Mouse (Mus musculus): ENCODE results near the gene Cd59b. TPM values are rescaled to one million over a fixed set of nuclear protein-coding genes. Genes with fewer than 3 reads are reported as not detected.

Cd59b gene
- polyA plus RNA-seq, 1 experiment from 2014 or later = 6.3 TPM

GRCm38 (mm10) chr2:104041632-104042031 lies 28.0 kb upstream of the Cd59b start:
- no peaks in the 10 kb centered on the region for H3K9me3 ChIP-seq (ENCODE audit: control insufficient read depth)
- no peak overlapping the region for H3K9ac ChIP-seq (ENCODE audit: low read depth, low read length)
- H3K36me3 ChIP-seq (ENCODE audit: control insufficient read depth, insufficient read depth) = peaks cover 31% of the 10 kb centered on the region
- no peak overlapping the region for H3K4me2 ChIP-seq (replicated peaks; ENCODE audit: low read depth)
- no peak for ATAC-seq
- H3K27ac ChIP-seq (ENCODE audit: low read depth, low read length) = no peak overlapping the region
- no peak overlapping the region for H3K4me3 ChIP-seq (ENCODE audit: low read depth, low read length)
- no peaks in the 10 kb centered on the region for H3K27me3 ChIP-seq (replicated peaks; ENCODE audit: control insufficient read depth, insufficient read depth, low read length)
- TF ChIP-seq CTCF (IDR thresholded peaks at IDR 0.05; ENCODE audit: low read depth) = no peak
- whole genome bisulfite sequencing = 56% methylated on average over 5 of the region's 5 CpGs
- no peaks in the 10 kb centered on the region for H3K4me1 ChIP-seq (replicated peaks; ENCODE audit: control insufficient read depth, insufficient read depth, low read length)

GRCm38 (mm10) chr2:104042766-104043165 lies 26.9 kb upstream of the Cd59b start:
- Histone ChIP-seq H3K9me3 (ENCODE audit: control insufficient read depth) (no peaks in the 10 kb centered on the region), H3K4me3 (ENCODE audit: low read depth, low read length) (no peak overlapping the region), H3K36me3 (ENCODE audit: control insufficient read depth, insufficient read depth) (peaks cover 26% of the 10 kb centered on the region), H3K4me1 (replicated peaks; ENCODE audit: control insufficient read depth, insufficient read depth, low read length) (no peaks in the 10 kb centered on the region), H3K4me2 (replicated peaks; ENCODE audit: low read depth) (no peak overlapping the region), H3K9ac (ENCODE audit: low read depth, low read length) (no peak overlapping the region), H3K27me3 (replicated peaks; ENCODE audit: control insufficient read depth, insufficient read depth, low read length) (no peaks in the 10 kb centered on the region), H3K27ac (ENCODE audit: low read depth, low read length) (no peak overlapping the region)
- TF ChIP-seq CTCF (IDR thresholded peaks at IDR 0.05; ENCODE audit: low read depth) = no peak
- 93% methylated on average over 15 of the region's 15 CpGs for WGBS
- no peak for ATAC-seq

DNA sequence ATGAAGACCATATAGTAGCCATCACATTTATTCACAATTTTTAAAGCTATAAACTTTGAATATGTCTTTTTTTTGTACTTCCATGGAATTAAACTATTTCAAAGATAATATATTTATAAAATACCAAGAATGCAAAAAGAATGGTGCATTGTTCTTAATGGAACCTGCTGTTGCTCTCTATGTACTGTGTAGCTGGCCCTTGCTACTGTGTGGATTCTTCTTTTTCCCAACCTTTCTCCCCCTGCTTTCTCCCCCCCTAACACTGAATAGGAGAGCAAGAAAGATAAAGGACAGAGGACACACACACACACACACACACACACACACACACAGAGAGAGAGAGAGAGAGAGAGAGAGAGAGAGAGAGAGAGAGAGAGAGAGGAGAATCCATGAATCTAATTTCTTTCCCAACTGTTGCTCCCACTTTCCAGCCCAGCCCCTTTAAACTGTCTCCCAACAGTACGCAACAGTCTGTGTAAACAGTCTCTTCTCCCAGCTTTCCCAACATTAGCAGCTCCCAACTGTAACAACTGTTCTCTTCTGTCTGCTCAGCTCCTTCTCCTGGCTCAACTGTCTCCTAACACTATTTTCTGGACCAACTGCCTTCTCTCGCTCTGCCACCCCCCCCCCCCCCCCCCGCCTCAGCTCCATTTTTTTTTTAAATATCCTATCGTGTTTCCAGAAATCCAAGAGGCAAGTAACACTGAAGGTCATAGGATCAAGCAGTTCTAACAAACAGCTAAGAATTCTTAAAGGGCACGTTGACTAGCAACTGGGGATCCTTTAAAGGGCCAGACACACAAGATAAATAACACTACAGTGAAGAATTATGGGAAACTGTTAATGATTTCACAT lies 25.8 kb upstream of the Cd59b start:
- no peaks in the 10 kb centered on the region for H3K27me3 ChIP-seq (replicated peaks; ENCODE audit: control insufficient read depth, insufficient read depth, low read length)
- no peak for TF ChIP-seq CTCF (IDR thresholded peaks at IDR 0.05; ENCODE audit: low read depth)
- peaks cover 30% of the 10 kb centered on the region for H3K36me3 ChIP-seq (ENCODE audit: control insufficient read depth, insufficient read depth)
- WGBS = 36% methylated on average over 5 of the region's 5 CpGs
- H3K4me2 ChIP-seq (replicated peaks; ENCODE audit: low read depth) = no peak overlapping the region
- H3K4me1 ChIP-seq (replicated peaks; ENCODE audit: control insufficient read depth, insufficient read depth, low read length) = no peaks in the 10 kb centered on the region
- H3K27ac ChIP-seq (ENCODE audit: low read depth, low read length) = no peak overlapping the region; the same call in 1 of the 2 replicates
- no peak for ATAC-seq
- H3K9ac ChIP-seq (ENCODE audit: low read depth, low read length) = no peak overlapping the region
- no peak overlapping the region for H3K4me3 ChIP-seq (ENCODE audit: low read depth, low read length)
- no peaks in the 10 kb centered on the region for H3K9me3 ChIP-seq (ENCODE audit: control insufficient read depth)

DNA sequence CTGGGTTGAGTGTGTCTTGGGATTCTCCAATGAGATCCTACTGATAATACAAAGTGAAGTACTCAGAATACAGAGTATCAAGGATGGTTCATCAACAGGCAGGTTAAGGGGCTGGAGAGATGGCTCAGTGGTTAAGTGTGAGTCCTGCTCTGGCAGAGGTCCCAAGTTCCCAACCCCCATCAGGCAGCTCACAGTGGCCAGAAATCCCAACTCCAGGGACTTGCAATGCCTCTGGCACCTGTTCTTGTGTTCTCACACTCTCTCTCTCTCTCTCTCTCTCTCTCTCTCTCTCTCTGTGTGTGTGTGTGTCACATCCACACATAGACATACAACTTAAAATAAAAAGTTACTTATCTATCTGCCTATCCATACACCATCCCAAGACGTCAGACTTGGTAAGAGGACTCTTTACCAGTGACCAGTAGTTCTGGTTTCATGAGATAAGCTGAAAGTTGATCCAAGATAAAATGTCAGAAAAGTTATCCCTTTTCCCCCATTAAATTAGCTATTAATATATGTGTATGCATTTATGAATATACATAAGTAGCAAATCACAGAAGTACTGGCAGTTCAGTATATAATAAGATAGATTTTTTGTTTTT lies 25.1 kb upstream of the Cd59b start:
- no peak for ATAC-seq
- peaks cover 27% of the 10 kb centered on the region for H3K36me3 ChIP-seq (ENCODE audit: control insufficient read depth, insufficient read depth)
- 79% methylated on average over 1 of the region's 1 CpGs for WGBS
- no peak overlapping the region for H3K4me3 ChIP-seq (ENCODE audit: low read depth, low read length)
- no peaks in the 10 kb centered on the region for H3K4me1 ChIP-seq (replicated peaks; ENCODE audit: control insufficient read depth, insufficient read depth, low read length)
- H3K27ac ChIP-seq (ENCODE audit: low read depth, low read length) = no peak overlapping the region
- H3K4me2 ChIP-seq (replicated peaks; ENCODE audit: low read depth) = no peak overlapping the region
- H3K9ac ChIP-seq (ENCODE audit: low read depth, low read length) = no peak overlapping the region
- TF ChIP-seq CTCF (IDR thresholded peaks at IDR 0.05; ENCODE audit: low read depth) = no peak
- H3K9me3 ChIP-seq (ENCODE audit: control insufficient read depth) = no peaks in the 10 kb centered on the region
- no peaks in the 10 kb centered on the region for H3K27me3 ChIP-seq (replicated peaks; ENCODE audit: control insufficient read depth, insufficient read depth, low read length)

- no peak overlapping the region for H3K27ac ChIP-seq (ENCODE audit: low read depth, low read length)
- no peaks in the 10 kb centered on the region for H3K4me1 ChIP-seq (replicated peaks; ENCODE audit: control insufficient read depth, insufficient read depth, low read length)
- no peaks in the 10 kb centered on the region for H3K9me3 ChIP-seq (ENCODE audit: control insufficient read depth)
- ATAC-seq = no peak
- peaks cover 36% of the 10 kb centered on the region for H3K36me3 ChIP-seq (ENCODE audit: control insufficient read depth, insufficient read depth)
- H3K27me3 ChIP-seq (replicated peaks; ENCODE audit: control insufficient read depth, insufficient read depth, low read length) = no peaks in the 10 kb centered on the region
- no peak overlapping the region for H3K9ac ChIP-seq (ENCODE audit: low read depth, low read length)
- 80% methylated on average over 1 of the region's 1 CpGs for WGBS
- no peak overlapping the region for H3K4me2 ChIP-seq (replicated peaks; ENCODE audit: low read depth)
- no peak overlapping the region for H3K4me3 ChIP-seq (ENCODE audit: low read depth, low read length)
- no peak for TF ChIP-seq CTCF (IDR thresholded peaks at IDR 0.05; ENCODE audit: low read depth)
These were observed 11.3 kb upstream of the Cd59b start for GRCm38 (mm10) chr2:104058381-104058780.

DNA sequence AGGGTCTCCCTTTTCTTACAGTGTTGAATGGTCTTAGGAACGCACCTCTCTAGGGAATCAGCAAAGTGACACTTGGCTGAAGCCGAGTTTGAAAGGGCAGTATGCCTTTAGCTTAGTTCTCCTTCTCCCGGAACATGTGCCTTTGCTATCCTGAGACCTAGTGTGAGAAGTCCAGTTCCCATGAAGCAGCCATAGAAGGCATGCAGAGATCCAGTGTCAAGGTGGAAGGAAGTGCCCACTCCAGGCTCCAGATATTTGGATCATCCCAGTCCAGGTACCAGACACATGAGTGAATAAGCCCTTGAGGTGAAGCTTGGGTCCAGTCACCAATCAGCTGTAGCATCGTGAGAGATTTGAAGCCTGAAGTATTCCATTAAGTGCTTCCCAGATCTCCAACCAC lies 10.7 kb upstream of the Cd59b start:
- 93% methylated on average over 4 of the region's 4 CpGs for WGBS
- no peak for TF ChIP-seq CTCF (IDR thresholded peaks at IDR 0.05; ENCODE audit: low read depth)
- ATAC-seq = no peak
- Histone ChIP-seq H3K27ac (ENCODE audit: low read depth, low read length) (no peak overlapping the region), H3K9ac (ENCODE audit: low read depth, low read length) (no peak overlapping the region), H3K4me2 (replicated peaks; ENCODE audit: low read depth) (no peak overlapping the region), H3K36me3 (ENCODE audit: control insufficient read depth, insufficient read depth) (peaks cover 32% of the 10 kb centered on the region), H3K9me3 (ENCODE audit: control insufficient read depth) (no peaks in the 10 kb centered on the region), H3K4me3 (ENCODE audit: low read depth, low read length) (no peak overlapping the region), H3K4me1 (replicated peaks; ENCODE audit: control insufficient read depth, insufficient read depth, low read length) (no peaks in the 10 kb centered on the region), H3K27me3 (replicated peaks; ENCODE audit: control insufficient read depth, insufficient read depth, low read length) (no peaks in the 10 kb centered on the region)
